Mouse (Mus musculus): Measurements from ENCODE around the gene Tnrc6c.

Gene Tnrc6c

GRCm38 (mm10) chr11:117728245-117728644, 74.2 kb downstream of the Tnrc6c start:
- CTCF ChIA-PET: no interaction called here

GRCm38 (mm10) chr11:117728841-117729240, 74.8 kb downstream of the Tnrc6c start:
- CTCF ChIA-PET: no interaction called here

DNA sequence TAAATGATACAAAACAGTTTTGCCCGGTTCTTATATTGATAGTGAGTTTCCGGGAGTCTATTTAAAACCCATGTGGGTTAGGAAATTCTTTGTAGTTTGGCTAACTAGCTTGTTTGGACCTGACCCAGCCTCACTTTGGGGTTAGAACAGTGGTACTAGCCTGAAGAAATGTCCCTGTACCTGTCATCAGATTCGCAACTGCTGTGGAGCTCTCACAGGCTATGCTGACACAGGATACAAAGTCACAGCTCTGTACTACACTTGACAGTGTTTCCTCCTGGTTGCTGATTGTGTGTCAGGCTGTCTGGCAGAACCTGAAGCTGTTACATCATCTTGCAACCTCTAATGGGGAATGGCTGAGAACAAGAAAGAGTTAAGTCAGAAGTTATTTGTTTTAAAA, 75.3 kb downstream of the Tnrc6c start:
- CTCF ChIA-PET: no interaction called here

DNA sequence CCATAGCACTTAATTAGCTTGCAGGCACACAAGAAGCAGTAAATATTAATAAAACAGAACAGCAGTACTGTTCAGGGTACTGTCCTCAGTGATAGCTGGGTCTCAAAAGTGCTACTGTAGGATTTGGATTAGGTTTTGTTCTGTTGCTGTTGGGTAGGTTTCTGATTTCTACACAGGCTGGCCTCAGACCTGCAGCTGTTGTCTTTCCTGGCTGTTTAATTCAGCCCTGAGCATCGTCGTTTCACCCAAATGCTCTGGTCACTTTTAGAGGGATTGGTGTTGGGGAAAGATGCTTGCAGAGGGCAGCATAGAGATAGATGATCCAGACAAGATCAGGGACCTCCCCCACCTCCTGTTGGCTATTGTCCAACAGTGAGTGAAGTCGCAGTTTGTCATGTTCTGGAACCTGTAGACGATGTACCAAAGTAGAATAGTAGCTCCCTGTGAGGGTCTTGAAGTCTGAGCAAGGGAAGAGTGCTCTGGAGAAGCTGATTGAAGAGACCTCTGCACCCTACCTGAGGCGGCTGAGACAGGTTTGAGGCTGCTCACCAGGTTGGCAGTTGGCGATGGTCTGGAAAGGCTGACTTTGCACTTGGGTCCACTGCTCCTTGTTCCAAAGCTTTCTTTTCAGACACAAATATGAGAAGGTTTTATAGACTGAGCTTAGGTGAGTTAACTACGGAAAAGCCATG, 75.9 kb downstream of the Tnrc6c start:
- CTCF ChIA-PET: interaction anchor here (0.8 kb wide), 1 partner anchor 16 kb away, joined by 3 read pairs; no protein-coding TSS in a partner anchor

DNA sequence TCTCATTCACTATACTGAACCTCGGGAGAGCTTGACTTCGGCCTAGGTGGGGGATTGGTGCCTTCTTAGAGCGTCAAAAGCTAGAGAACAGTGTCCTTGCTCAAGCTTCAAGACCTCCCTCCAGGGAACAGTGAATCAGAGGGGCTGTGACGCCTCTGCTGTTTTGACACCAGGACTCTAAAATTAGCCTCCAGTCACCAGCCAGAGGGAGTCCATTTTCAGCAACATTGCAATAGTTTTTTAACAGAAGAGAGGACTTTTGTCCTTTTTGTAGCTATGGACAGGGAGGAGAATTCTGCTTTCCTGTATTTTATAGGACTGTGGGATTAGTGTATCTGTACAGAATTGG, 76.4 kb downstream of the Tnrc6c start:
- CTCF ChIA-PET: interaction anchor here (0.8 kb wide), 1 partner anchor 15 kb away, joined by 3 read pairs; no protein-coding TSS in a partner anchor

- CTCF ChIA-PET: interaction anchor here (0.7 kb wide), 1 partner anchor 352 kb away, joined by 3 read pairs; no protein-coding TSS in a partner anchor
Measured at GRCm38 (mm10) chr11:117731470-117731869, 77.4 kb downstream of the Tnrc6c start.

DNA sequence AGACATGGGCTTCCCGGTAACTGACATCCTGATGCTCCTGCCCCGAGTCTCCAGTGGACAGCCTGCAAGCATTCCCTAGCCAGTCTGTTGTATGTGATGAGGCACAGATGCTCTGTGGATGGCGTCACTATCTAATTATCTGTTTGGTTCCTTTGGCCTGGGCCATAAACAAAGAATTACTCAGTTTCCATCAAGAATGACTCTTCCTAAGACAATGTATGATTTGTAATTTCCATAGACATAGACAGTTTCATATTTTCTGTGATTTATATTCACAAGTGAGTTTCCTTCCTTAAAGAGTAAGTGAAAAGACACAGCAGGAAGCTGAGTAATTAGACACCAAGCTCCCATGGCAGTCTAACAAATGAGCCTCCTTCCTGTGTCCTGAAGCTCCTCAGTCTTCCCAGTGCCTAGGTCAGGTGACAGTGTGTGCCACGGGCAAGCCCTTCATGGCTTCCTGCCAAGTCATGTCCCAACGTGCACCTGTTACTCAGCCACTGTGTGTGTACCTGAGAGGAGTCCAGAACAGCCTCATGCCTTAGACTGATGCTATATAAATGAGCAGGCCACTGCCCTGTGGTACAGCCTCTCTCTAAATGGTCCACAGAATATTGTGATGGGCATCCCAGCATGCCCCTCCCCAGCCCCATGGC, 82.1 kb downstream of the Tnrc6c start:
- CTCF ChIA-PET: interaction anchor here (0.7 kb wide), 1 partner anchor 533 kb away, joined by 5 read pairs; no protein-coding TSS in a partner anchor

DNA sequence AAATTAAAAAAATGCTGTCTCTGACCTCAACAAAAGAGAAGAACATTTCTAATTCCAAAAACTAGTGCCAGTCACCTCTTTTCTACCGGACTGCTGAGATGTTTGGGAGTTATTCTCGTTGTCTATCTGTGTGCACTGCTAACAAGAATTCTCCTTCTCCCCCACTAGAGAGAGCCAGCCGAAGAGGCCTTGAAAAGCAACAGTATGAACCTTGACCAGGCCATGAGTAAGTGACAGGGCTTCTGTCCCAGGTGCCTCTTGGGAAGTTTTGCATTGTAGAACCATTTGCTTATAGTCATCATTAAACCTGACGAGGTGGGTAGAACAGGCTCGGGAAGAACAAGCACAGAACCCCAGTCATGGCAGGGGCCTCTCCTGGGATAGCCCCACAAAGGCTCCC, 84.0 kb downstream of the Tnrc6c start:
- CTCF ChIA-PET: no interaction called here

- CTCF ChIA-PET: interaction anchor here (0.6 kb wide), 1 partner anchor 26 kb away, joined by 12 read pairs; no protein-coding TSS in a partner anchor
Measured at GRCm38 (mm10) chr11:117741128-117741527, 87.0 kb downstream of the Tnrc6c start.

GRCm38 (mm10) chr11:117742243-117742642, 88.2 kb downstream of the Tnrc6c start:
- CTCF ChIA-PET: no interaction called here

GRCm38 (mm10) chr11:117742715-117743114, 88.6 kb downstream of the Tnrc6c start:
- CTCF ChIA-PET: interaction anchor here (0.6 to 0.8 kb wide), 2 partner anchors 82 to 612 kb away, joined by 3 to 11 read pairs; no protein-coding TSS in a partner anchor

DNA sequence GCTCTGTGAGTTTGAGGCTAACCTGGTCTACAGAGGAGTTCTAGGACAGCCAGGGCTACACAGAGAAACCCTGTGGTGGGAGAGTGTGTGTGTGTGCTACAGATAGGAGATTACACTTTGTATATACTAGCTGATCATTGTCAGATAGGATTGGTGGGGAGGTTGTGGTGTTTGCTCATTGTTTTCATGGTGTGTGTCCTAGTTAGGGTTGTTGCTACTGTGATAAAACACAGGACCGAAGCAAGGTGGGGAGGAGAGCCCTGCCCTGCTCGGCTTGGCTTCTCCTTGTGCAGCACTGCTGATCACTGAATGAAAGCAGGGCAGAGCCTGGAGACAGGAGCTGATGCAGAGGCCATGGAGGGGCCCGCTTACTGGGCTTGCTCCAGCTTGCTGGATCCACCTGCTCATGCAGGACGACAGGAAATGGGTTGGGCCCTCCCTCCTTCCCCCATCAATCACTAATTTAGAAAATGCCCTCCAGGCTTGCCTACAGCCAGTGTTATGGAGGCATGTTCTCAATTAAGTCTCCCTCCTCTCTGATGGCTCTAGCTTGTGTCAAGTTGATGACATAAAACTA, 89.5 kb downstream of the Tnrc6c start:
- CTCF ChIA-PET: interaction anchor here (0.6 to 0.8 kb wide), 2 partner anchors 82 to 611 kb away, joined by 3 to 11 read pairs; no protein-coding TSS in a partner anchor

GRCm38 (mm10) chr11:117748628-117749027, 94.5 kb downstream of the Tnrc6c start:
- CTCF ChIA-PET: no interaction called here

DNA sequence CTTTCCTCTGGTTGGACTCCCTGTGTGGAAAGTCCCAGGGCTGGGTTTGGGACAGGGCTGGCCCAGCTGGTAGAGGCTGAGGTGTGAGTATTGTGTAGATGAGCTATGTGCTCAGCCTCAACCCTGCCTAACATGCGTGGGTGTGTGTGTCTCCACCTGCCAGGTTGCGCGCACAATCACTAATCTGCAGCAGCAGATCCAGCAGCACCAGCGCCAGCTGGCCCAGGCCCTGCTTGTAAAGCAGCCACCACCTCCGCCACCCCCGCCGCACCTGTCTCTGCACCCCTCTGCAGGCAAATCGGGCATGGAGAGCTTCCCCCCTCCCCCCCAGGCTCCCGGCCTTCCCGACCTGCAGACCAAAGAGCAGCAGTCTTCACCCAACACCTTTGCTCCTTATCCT, 95.3 kb downstream of the Tnrc6c start:
- CTCF ChIA-PET: interaction anchor here (0.5 kb wide), 1 partner anchor 1148 kb away, joined by 3 read pairs; no protein-coding TSS in a partner anchor

DNA sequence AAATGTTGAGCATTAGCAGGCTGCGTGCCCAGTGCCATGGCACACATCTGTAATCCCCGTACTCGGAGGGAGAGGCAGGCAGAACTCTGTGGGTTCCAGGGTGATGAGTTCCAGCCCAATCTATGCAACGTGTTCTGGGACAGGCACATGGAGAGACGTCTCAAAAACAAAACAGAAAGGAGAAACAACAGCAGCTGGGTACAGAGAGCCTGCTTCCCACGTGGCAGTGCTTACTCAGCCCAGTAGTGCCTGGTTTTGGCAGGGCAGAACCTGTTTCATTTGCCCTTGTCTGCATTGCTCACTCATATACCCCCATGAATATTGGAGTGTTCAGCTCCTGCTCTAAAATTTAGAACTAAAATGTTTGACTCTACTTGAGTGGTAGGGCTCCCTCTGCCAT, 97.5 kb downstream of the Tnrc6c start:
- CTCF ChIA-PET: no interaction called here

DNA sequence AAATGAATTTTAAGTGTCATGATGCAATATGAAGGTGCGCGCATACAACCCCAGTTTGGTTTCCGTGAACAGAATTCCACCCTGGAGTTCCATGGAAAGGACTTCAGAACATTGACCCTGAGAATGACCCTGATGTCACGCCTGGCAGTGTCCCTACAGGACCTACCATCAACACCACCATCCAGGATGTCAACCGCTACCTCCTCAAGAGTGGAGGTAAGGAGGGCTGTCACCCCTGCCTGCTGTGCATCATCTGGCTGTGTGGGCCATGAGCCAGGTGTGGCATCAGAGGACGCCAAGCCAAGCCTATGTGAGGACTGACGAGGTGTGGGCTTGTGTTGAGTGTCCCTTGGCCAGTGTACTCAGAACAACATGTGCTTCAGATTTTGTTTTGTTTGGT, 101.8 kb downstream of the Tnrc6c start:
- CTCF ChIA-PET: no interaction called here

DNA sequence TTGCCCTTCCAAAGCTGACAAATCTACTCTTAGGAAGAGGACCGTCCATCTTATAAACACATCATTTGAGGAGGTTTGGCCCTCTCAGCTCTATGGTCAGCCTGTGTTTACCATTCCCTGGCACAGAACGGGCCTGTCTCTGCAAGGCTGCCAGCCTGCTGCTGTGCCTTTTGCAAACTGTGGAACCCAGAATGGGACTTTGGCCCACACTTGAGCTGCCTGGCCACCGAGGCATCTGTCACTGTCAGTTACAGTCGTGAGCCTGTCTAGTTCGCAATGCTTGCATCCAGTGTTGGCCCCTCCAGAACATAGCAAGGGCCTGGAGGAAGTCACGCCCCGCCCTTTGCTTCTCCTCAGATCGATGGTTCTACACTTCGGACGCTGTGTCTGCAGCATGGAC, 105.2 kb downstream of the Tnrc6c start:
- CTCF ChIA-PET: interaction anchor here (0.6 kb wide), 1 partner anchor 15 kb away, joined by 4 read pairs; no protein-coding TSS in a partner anchor

DNA sequence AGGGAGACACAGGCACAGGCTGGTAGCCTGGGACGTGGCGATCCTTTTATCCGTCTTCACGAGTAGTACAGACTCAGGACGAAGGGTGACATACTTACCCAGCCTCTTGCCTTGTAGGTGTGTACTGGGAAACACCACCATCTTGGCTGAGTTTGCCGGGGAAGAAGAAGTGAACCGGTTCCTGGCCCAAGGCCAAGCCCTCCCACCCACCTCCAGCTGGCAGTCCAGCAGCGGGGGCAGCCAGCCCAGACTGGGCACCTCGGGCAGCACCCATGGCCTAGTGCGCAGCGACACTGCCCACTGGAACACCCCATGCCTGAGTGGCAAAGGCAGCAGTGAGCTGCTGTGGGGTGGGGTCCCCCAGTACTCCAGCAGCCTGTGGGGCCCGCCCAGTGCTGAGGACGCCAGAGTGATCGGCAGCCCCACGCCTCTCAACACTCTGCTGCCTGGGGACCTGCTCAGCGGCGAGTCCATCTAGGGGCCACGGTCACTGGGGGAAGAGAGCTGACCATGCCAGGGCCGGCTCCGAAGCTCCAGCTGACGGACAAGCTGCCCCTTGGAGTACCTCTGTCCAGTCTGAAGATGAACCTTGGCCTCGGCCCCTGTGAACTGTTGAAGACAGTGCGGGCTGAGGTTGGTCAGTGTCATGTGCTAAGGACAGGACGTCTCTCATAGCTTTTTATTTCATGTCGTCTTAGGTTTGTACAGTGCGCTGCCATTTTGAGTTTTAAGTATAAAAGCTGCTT, 106.5 kb downstream of the Tnrc6c start:
- CTCF ChIA-PET: no interaction called here

- CTCF ChIA-PET: interaction anchor here (0.7 kb wide), 1 partner anchor 30 kb away, joined by 4 read pairs; no protein-coding TSS in a partner anchor
Measured at GRCm38 (mm10) chr11:117761801-117762200, 107.7 kb downstream of the Tnrc6c start.

DNA sequence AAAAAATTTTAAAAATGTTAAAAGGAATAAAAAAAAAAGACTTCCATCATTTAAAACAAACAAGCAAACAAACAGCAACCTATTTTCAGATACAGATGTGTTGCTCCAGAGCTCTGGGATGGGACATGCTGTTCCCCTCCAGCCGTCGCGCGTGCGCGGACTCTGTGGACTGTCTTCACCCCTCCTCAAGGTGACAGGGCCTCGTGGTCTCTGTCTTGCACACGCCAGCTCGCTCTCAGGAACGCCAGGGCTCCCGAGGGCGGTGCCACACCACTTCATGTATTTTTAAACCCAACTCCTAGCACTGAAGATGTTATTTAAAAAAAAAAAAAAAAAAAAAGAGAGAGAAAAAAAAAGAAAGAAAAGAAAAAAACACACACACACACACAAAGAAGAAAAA, 108.2 kb downstream of the Tnrc6c start:
- CTCF ChIA-PET: interaction anchor here (0.7 kb wide), 1 partner anchor 29 kb away, joined by 4 read pairs; no protein-coding TSS in a partner anchor

DNA sequence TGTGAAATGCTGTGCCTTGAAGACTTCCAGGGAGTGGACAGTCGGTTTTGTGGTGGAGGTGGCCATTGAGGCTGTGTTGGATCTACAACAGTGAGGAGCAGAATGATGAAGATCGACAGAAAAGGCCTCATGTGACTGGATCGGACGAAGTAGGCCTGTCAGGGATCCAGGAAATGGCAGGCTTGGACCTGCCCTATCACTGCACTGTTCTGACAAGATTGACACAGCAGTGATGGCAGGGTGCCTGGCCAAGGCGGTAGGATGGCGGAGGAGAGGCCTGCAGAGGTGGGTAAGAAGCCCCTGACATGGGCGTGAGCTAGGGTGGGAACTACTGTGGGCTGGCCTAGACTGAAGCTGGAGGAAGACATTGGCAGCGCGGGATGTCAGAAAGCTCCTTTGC, 110.2 kb downstream of the Tnrc6c start:
- CTCF ChIA-PET: no interaction called here

GRCm38 (mm10) chr11:117765361-117765760, 111.3 kb downstream of the Tnrc6c start:
- CTCF ChIA-PET: interaction anchor here (0.7 kb wide), 1 partner anchor 55 kb away, joined by 4 read pairs; no protein-coding TSS in a partner anchor

Measured in spleen, embryonic (tissue).